Mouse (Mus musculus) layer of hippocampus, adult 9-10 months (tissue): ENCODE data around the gene Scamp3.
"Not testable (repeated sequence)": the region's sequence is repeated elsewhere in the genome, so short reads cannot be mapped to it uniquely, and the experiment has no call there.

Experiments
- DNase-seq: peaks from one replicate; pipeline ENCODE4 v3.0.0; 2022; ENCODE audit warnings: low spot score

Gene Scamp3

GRCm38 (mm10) chr3:89199839-89200238 lies 22.6 kb downstream of the Scamp3 start:
- no peak for DNase-seq

GRCm38 (mm10) chr3:89202253-89203141 lies 25.2 kb downstream of the Scamp3 start, which contains the start of gene Gba:
Gene Gba (plus strand): TSS chr3:89202928.
- peak; percentile 85 for DNase-seq

- no peak for DNase-seq
These were observed 25.9 kb downstream of the Scamp3 start for GRCm38 (mm10) chr3:89203142-89203514.

- DNase-seq, result no peak
These were observed 28.8 kb downstream of the Scamp3 start for GRCm38 (mm10) chr3:89206079-89206478.

DNA sequence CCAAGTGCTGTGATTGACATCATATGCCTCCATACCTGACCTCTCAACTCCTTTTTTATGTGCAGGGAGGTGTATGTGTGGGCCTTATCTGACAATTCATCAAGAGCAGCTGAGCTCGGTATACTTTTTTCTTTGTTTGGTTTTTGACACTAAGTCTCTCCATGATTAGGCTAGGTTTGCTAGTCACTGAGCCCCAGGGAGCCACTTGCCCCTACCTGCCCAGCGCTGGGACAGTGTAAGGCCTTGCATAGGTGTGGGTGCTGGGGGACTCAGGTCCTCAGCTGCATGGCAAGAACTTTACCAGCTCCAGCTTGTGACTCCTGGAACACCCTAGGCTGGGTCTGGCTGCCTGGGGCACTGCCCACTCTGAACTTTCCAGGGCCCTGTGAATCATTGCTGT lies 29.4 kb downstream of the Scamp3 start:
- DNase-seq, result no peak

DNA sequence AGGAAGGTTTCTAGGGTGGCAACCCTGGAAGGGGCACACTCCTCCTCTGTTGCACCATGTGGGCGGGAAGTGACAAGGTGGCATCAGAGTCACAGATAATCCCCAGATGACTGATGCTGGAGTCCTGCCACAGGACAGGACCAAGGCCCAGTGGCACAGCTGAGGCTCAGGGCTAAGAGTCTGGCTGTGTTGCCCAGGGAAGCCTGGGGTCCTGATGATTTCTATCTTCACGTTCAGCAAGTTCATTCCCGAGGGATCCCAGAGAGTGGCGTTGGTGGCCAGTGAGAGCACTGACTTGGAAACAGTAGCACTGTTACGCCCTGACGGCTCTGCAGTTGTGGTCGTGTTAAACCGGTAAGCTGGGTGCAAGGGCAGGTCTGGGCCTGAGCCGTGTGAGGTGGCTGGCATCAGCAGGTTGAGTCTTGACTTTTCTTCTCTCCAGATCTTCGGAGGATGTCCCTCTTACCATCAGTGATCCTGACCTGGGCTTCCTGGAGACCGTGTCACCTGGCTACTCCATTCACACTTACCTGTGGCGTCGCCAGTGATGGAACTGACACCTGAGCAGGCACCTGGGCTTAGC lies 30.9 kb downstream of the Scamp3 start:
- no peak for DNase-seq

- DNase-seq, result no peak
These were observed 31.5 kb downstream of the Scamp3 start for GRCm38 (mm10) chr3:89208736-89209135.

GRCm38 (mm10) chr3:89209731-89210130 lies 32.5 kb downstream of the Scamp3 start:
- DNase-seq, result no peak

GRCm38 (mm10) chr3:89210162-89210561 lies 32.9 kb downstream of the Scamp3 start:
- DNase-seq, result no peak

GRCm38 (mm10) chr3:89210731-89211130 lies 33.5 kb downstream of the Scamp3 start:
- no peak for DNase-seq

GRCm38 (mm10) chr3:89213803-89214530 lies 36.7 kb downstream of the Scamp3 start:
- peak; percentile 75 for DNase-seq

- DNase-seq, result no peak
These were observed 37.6 kb downstream of the Scamp3 start, which contains the start of gene Thbs3 for GRCm38 (mm10) chr3:89214681-89215411. Gene Thbs3 (plus strand): TSS chr3:89215180.

DNA sequence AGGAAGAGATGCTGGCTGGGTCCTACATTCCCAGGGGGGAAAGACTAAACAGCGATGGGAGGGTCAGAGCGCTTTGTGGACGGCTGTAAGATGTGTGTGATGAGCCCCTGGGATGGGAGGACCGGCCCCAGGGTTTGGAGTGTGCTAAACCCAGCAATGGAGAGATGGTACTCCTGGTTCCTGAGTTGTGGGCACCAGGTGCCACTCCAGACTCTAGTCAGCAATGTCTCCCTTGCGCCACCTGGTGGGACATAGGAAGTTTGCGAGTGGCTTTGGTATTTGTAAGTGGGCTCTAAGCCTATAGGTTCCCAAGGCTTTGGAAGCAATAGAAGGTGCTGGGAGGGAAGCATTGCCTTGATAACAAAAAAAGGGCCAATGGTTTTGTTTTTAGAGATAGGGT lies 38.6 kb downstream of the Scamp3 start:
- peak; percentile 65 for DNase-seq

DNA sequence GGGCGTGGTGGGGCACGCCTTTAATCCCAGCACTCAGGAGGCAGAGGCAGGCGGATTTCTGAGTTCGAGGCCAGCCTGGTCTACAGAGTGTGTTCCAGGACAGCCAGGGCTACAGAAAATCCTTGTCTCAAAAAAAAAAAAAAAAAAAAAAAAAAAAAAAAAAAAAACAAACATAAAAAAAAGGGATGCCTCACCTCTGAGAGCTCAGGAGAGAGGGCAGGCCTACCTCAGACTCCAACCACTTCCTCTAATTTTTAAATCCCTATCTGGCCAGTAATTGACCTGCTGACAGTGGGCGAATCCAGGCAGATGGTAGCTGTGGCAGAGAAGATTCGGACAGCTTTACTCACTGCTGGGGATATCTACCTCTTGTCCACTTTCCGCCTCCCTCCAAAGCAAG lies 39.1 kb downstream of the Scamp3 start:
- DNase-seq, result not testable (repeated sequence)

- no peak for DNase-seq
These were observed 41.0 kb downstream of the Scamp3 start for GRCm38 (mm10) chr3:89218271-89218670.

- DNase-seq, result no peak
These were observed 42.3 kb downstream of the Scamp3 start for GRCm38 (mm10) chr3:89219546-89219945.

DNA sequence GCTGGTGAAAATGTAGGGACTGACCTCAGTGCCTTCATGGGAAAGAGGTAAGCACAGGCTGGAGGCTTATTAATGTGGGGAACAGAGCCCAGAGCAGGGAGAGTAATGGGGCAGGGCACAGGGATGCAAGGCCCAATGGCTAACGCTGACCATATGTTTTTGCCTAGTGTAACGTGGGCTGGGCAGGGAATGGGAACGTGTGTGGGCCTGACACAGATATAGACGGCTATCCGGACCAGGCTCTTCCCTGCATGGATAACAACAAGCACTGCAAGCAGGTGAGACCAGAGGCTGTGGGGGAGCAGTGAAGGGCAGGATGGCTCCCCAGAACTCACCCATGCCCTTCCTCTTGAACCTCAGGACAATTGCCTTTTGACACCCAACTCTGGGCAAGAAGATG lies 43.9 kb downstream of the Scamp3 start:
- no peak for DNase-seq

- no peak for DNase-seq
These were observed 47.5 kb downstream of the Scamp3 start for GRCm38 (mm10) chr3:89224796-89225195.

- DNase-seq, result no peak
These were observed 48.1 kb downstream of the Scamp3 start for GRCm38 (mm10) chr3:89225321-89225815.

DNA sequence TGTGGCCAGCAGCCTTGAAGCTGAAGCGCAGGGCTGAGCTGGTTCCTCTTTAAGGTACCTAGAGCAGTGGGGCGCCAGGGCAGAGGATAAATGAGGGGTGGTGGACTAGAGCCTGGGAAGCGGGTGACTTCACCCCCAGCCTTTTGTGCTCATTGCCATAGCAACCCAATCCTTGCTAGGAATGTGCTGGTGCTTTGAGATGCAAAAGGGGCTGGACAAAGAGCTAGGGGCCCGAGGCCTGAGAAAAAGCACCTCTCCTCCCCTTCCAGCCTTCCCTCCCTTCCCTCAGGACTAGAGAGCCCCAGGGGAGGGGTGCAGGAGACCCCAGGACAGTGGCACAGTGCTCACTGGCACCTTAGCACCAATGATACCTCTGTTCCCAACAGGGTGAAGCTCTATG lies 48.6 kb downstream of the Scamp3 start:
- DNase-seq, result no peak

GRCm38 (mm10) chr3:89226361-89226760 lies 49.1 kb downstream of the Scamp3 start:
- no peak for DNase-seq

GRCm38 (mm10) chr3:89226900-89227299 lies 49.6 kb downstream of the Scamp3 start, which contains the start of gene Mtx1:
Gene Mtx1 (minus strand): TSS chr3:89227088.
- no peak for DNase-seq
